Mouse (Mus musculus) liver, adult 2 months (tissue): ENCODE results near the gene Dapk2. TPM values are rescaled to one million over a fixed set of nuclear protein-coding genes. Genes with fewer than 3 reads are reported as not detected.

Experiments
- DNase-seq: peaks from one replicate; pipeline ENCODE4 v3.0.0-alpha.2; 2011; ENCODE audit warnings: low read depth, low spot score; ENCODE audit errors: extremely low read depth
- H3K27ac ChIP-seq: fragments of 200-500 bp; replicated peaks from 2 replicates; pipeline ENCODE4 v1.5.1; 2012; ENCODE audit warnings: low read depth, mild to moderate bottlenecking, control low read depth, inconsistent platforms, low read length; ENCODE audit not compliant: insufficient read depth
- H3K27me3 ChIP-seq: fragments of 200-500 bp; 2 replicates; pipeline ENCODE4 v1.6.1; 2012; ENCODE audit warnings: mild to moderate bottlenecking, moderate library complexity, low read length, inconsistent platforms; ENCODE audit not compliant: control insufficient read depth, insufficient read depth
- H3K36me3 ChIP-seq: fragments of 200-500 bp; 2 replicates; pipeline ENCODE4 v1.6.1; 2012; ENCODE audit warnings: low read length, inconsistent platforms; ENCODE audit not compliant: control insufficient read depth, insufficient read depth
- H3K4me1 ChIP-seq: fragments of 200-500 bp; 2 replicates; pipeline ENCODE4 v1.6.1; 2011; ENCODE audit warnings: low read length; ENCODE audit not compliant: control insufficient read depth, insufficient read depth
- H3K4me3 ChIP-seq: fragments of 200-500 bp; 2 replicates; pipeline ENCODE4 v1.5.1; 2011; ENCODE audit warnings: low read depth, mild to moderate bottlenecking, control low read depth, low read length, moderate library complexity; ENCODE audit not compliant: insufficient read depth
- H3K79me2 ChIP-seq: fragments of 200-500 bp; 2 replicates; pipeline ENCODE4 v1.6.1; 2012; ENCODE audit warnings: inconsistent platforms, mild to moderate bottlenecking, low read length, moderate library complexity; ENCODE audit not compliant: control insufficient read depth, insufficient read depth
- H3K9ac ChIP-seq: fragments of 200-500 bp; 2 replicates; pipeline ENCODE4 v1.6.1; 2012; ENCODE audit warnings: low read depth, mild to moderate bottlenecking, control low read depth, inconsistent platforms, low read length
- CTCF ChIP-seq: fragments of 200-500 bp; IDR thresholded peaks from 2 replicates; pipeline ENCODE4 v1.5.1; 2011; ENCODE audit warnings: low read depth, low read length, control low read depth
- POLR2A ChIP-seq: fragments of 200-500 bp; IDR thresholded peaks from 2 replicates; pipeline ENCODE4 v1.6.1; 2011; ENCODE audit warnings: low read length, control low read depth; ENCODE audit not compliant: insufficient read depth; ENCODE audit errors: extremely low read depth
- WGBS: fragments of 180-500 bp; shearing (Covaris S2); methylation state at CpG from one replicate; pipeline ENCODE4 v1.1.7; 2018; 5-methylcytosine and 5-hydroxymethylcytosine counted together
- polyA plus RNA-seq: library from polyadenylated mRNA; depleted of rRNA; stranded (reverse); fragments of >200 nt; gene quantifications from 2 replicates; pipeline ENCODE4 v1.2.3, GENCODE M21; 2012
- total RNA-seq: library from RNA; depleted of rRNA; stranded (reverse); fragments of >200 nt; gene quantifications from 2 replicates; pipeline ENCODE4 v1.2.3, GENCODE M21; 2014

The Dapk2 gene
- total and polyA plus RNA-seq, 2 experiments, result 6.2 to 9.6 TPM

- peak overlapping the region; percentile 68 for H3K4me3 ChIP-seq
- H3K36me3 ChIP-seq, result no peaks in the 10 kb centered on the region
- H3K27me3 ChIP-seq, result no peaks in the 10 kb centered on the region
- under 1% methylated on average over 12 of the region's 12 CpGs for WGBS
- H3K79me2 ChIP-seq, result peaks cover under 1% of the 10 kb centered on the region; the same call in 1 of the 2 replicates
- H3K4me1 ChIP-seq, result peaks cover 5% of the 10 kb centered on the region; the same call in 1 of the 2 replicates
- H3K9ac ChIP-seq, result peak overlapping the region; percentile 76
- peak overlapping the region; percentile 32 for H3K27ac ChIP-seq
- DNase-seq, result peak; percentile 40
- TF ChIP-seq CTCF, result no peak
- no peak for TF ChIP-seq POLR2A
Measured at GRCm38 (mm10) chr9:66124111-66124531, 33.9 kb upstream of the Dapk2 start.

GRCm38 (mm10) chr9:66124681-66125542 is 33.1 kb upstream of the Dapk2 start:
- DNase-seq, result peak; percentile 91
- peaks cover 5% of the 10 kb centered on the region; the same call in 1 of the 2 replicates for H3K4me1 ChIP-seq
- TF ChIP-seq CTCF, result no peak
- TF ChIP-seq POLR2A, result peak; percentile 74
- no peaks in the 10 kb centered on the region for H3K36me3 ChIP-seq
- 16% methylated on average over 33 of the region's 33 CpGs for WGBS
- peak overlapping the region; percentile 32 for H3K27ac ChIP-seq
- H3K79me2 ChIP-seq, result no peaks in the 10 kb centered on the region; the same call in 1 of the 2 replicates
- no peaks in the 10 kb centered on the region for H3K27me3 ChIP-seq
- peak overlapping the region; percentile 76 for H3K9ac ChIP-seq
- peak overlapping the region; percentile 68 for H3K4me3 ChIP-seq

GRCm38 (mm10) chr9:66125543-66126455 is 32.2 kb upstream of the Dapk2 start:
- DNase-seq, result peak; percentile 37
- Histone ChIP-seq H3K27me3 (no peaks in the 10 kb centered on the region), H3K4me3 (peak overlapping the region; percentile 85), H3K79me2 (no peaks in the 10 kb centered on the region; the same call in 1 of the 2 replicates), H3K36me3 (no peaks in the 10 kb centered on the region), H3K4me1 (peaks cover 5% of the 10 kb centered on the region; the same call in 1 of the 2 replicates), H3K9ac (peak overlapping the region; percentile 50), H3K27ac (peak overlapping the region; percentile 63)
- WGBS, result 40% methylated on average over 12 of the region's 12 CpGs
- TF ChIP-seq POLR2A (no peak), CTCF (no peak)

- H3K27ac ChIP-seq, result peak within 1 kb of the TSS; percentile 67
- DNase-seq, result peak; percentile 99
- no peaks in the 10 kb centered on the region; the same call in 1 of the 2 replicates for H3K79me2 ChIP-seq
- H3K4me3 ChIP-seq, result peak within 1 kb of the TSS; percentile 85
- H3K27me3 ChIP-seq, result no peaks in the 10 kb centered on the region
- WGBS, result under 1% methylated on average over 34 of the region's 34 CpGs
- peaks cover 5% of the 10 kb centered on the region; the same call in 1 of the 2 replicates for H3K4me1 ChIP-seq
- peak within 1 kb of the TSS; percentile 76 for H3K9ac ChIP-seq
- TF ChIP-seq CTCF (no peak), POLR2A (0 out of 2 replicates have a peak, but pooled peaks have one; percentile 22)
- no peaks in the 10 kb centered on the region for H3K36me3 ChIP-seq
Measured at GRCm38 (mm10) chr9:66126456-66127192, 31.4 kb upstream of the Dapk2 start, which contains the start of the genes Snx1 and Ciao2a. TSS of gene Snx1 (minus strand) at chr9:66126587. TSS of gene Ciao2a (plus strand) at chr9:66126611.

GRCm38 (mm10) chr9:66127193-66127546 is 30.9 kb upstream of the Dapk2 start:
- peak overlapping the region; percentile 76 for H3K9ac ChIP-seq
- H3K4me1 ChIP-seq, result peaks cover 5% of the 10 kb centered on the region; the same call in 1 of the 2 replicates
- peak overlapping the region; percentile 85 for H3K4me3 ChIP-seq
- H3K79me2 ChIP-seq, result no peaks in the 10 kb centered on the region; the same call in 1 of the 2 replicates
- 11% methylated on average over 6 of the region's 6 CpGs for WGBS
- no peaks in the 10 kb centered on the region for H3K27me3 ChIP-seq
- no peak for TF ChIP-seq POLR2A
- no peak for TF ChIP-seq CTCF
- peak overlapping the region; percentile 67 for H3K27ac ChIP-seq
- no peaks in the 10 kb centered on the region for H3K36me3 ChIP-seq
- DNase-seq, result peak; percentile 65
